Mouse (Mus musculus): ENCODE data around the gene Themis3.

- TF ChIP-seq CTCF (IDR thresholded peaks at IDR 0.05; ENCODE audit: low read depth, low read length) (no peak), TAL1 (conservative IDR thresholded peaks at IDR 0.05; ENCODE audit: low read depth, low read length) (no peak), GATA1 (IDR thresholded peaks at IDR 0.05; ENCODE audit: borderline replicate concordance, low read length) (no peak), POLR2AphosphoS5 (IDR thresholded peaks at IDR 0.05; ENCODE audit: insufficient replicate concordance, low read depth, low read length) (no peak)
Observed at GRCm38 (mm10) chr17:66586741-66587140, 7.7 kb downstream of the Themis3 start.

Data from G1E (cell line).